Mouse (Mus musculus) intestine, embryonic 16.5 days (tissue): ENCODE data around the gene Chuk. TPM values are rescaled to one million over a fixed set of nuclear protein-coding genes. Genes with fewer than 3 reads are reported as not detected.

Experiments
- ATAC-seq: fragments of 200-750 bp; cut with Nextera tagmentation; 2 replicates; pipeline ENCODE4 v1.8.0; 2017; ENCODE audit warnings: moderate TSS enrichment, moderate library complexity
- H3K27ac ChIP-seq: fragments of 300-500 bp; sonication (generic); 2 replicates; pipeline ENCODE4 v1.5.1; 2014; ENCODE audit warnings: mild to moderate bottlenecking, low read length
- H3K27me3 ChIP-seq: fragments of 300-500 bp; sonication (generic); replicated peaks from 2 replicates; pipeline ENCODE4 v1.6.1; 2014; ENCODE audit warnings: low read length, control low read depth, mixed read lengths; ENCODE audit not compliant: control insufficient read depth, insufficient read depth
- H3K36me3 ChIP-seq: fragments of 300-500 bp; sonication (generic); 2 replicates; pipeline ENCODE4 v1.6.1; 2014; ENCODE audit warnings: low read length, control low read depth; ENCODE audit not compliant: control insufficient read depth, insufficient read depth
- H3K4me1 ChIP-seq: fragments of 300-500 bp; sonication (generic); 2 replicates; pipeline ENCODE4 v1.6.1; 2014; ENCODE audit warnings: low read length, control low read depth, mixed read lengths; ENCODE audit not compliant: control insufficient read depth, insufficient read depth
- H3K4me2 ChIP-seq: fragments of 300-500 bp; sonication (generic); 2 replicates; pipeline ENCODE4 v1.6.1; 2014; ENCODE audit warnings: low read depth, low read length, control low read depth
- H3K4me3 ChIP-seq: fragments of 300-500 bp; sonication (generic); 2 replicates; pipeline ENCODE4 v1.5.1; 2014; ENCODE audit warnings: mild to moderate bottlenecking, low read length
- H3K9ac ChIP-seq: fragments of 300-500 bp; sonication (generic); 2 replicates; pipeline ENCODE4 v1.6.1; 2014; ENCODE audit warnings: low read depth, low read length
- H3K9me3 ChIP-seq: fragments of 300-500 bp; sonication (generic); 2 replicates; pipeline ENCODE4 v1.6.1; 2016; ENCODE audit warnings: low read length, control low read depth; ENCODE audit not compliant: control insufficient read depth
- WGBS: fragments of 180-500 bp; shearing (Covaris S2); extraction: QIAGEN DNeasy Blood & Tissue Kit; methylation state at CpG from one replicate; pipeline ENCODE4 v1.1.7; 2014; 5-methylcytosine and 5-hydroxymethylcytosine counted together
- polyA plus RNA-seq: library from polyadenylated mRNA; unstranded; fragments of >200 nt; fragmentation: Nextera tagmentation; extraction: Ambion mirVana; gene quantifications from 2 replicates; pipeline ENCODE4 v1.2.1, GENCODE M21; 2015

Gene Chuk
- 40.0 and 40.2 TPM in 2 replicates for polyA plus RNA-seq

GRCm38 (mm10) chr19:44106831-44107660, at the start of gene Chuk:
TSS of gene Chuk (minus strand) at chr19:44107480.
- Histone ChIP-seq H3K4me1 (peaks cover 9% of the 10 kb centered on the region; the same call in 1 of the 2 replicates), H3K4me2 (peak within 1 kb of the TSS; percentile 88), H3K27me3 (no peaks in the 10 kb centered on the region), H3K4me3 (peak within 1 kb of the TSS; percentile 95), H3K27ac (peak within 1 kb of the TSS; percentile 45), H3K36me3 (0 out of 2 replicates have a peak, but pooled peaks cover 3% of the 10 kb centered on the region), H3K9me3 (no peaks in the 10 kb centered on the region), H3K9ac (peak within 1 kb of the TSS; percentile 97)
- ATAC-seq: peak; percentile 98
- 1% methylated on average over 67 of the region's 67 CpGs for WGBS

- H3K36me3 ChIP-seq: no peaks in the 10 kb centered on the region
Measured at GRCm38 (mm10) chr19:44157005-44157404, 49.7 kb upstream of the Chuk start.

GRCm38 (mm10) chr19:44153781-44154180, 46.5 kb upstream of the Chuk start:
- no peak overlapping the region for H3K4me3 ChIP-seq
- no peaks in the 10 kb centered on the region for H3K36me3 ChIP-seq
- WGBS: 74% methylated on average over 5 of the region's 5 CpGs
- H3K4me1 ChIP-seq: no peaks in the 10 kb centered on the region
- H3K27me3 ChIP-seq: peaks cover 4% of the 10 kb centered on the region; the same call in 1 of the 2 replicates
- H3K9me3 ChIP-seq: no peaks in the 10 kb centered on the region
- H3K9ac ChIP-seq: no peak overlapping the region
- no peak for ATAC-seq
- H3K27ac ChIP-seq: no peak overlapping the region
- H3K4me2 ChIP-seq: no peak overlapping the region

More at GRCm38 (mm10) chr19:44157005-44157404, 49.7 kb upstream of the Chuk start:
- no peak overlapping the region for H3K9ac ChIP-seq
- H3K4me3 ChIP-seq: no peak overlapping the region
- H3K27ac ChIP-seq: no peak overlapping the region
- 94% methylated on average over 10 of the region's 10 CpGs for WGBS
- no peaks in the 10 kb centered on the region for H3K4me1 ChIP-seq
- peaks cover 4% of the 10 kb centered on the region; the same call in 1 of the 2 replicates for H3K27me3 ChIP-seq
- H3K4me2 ChIP-seq: no peak overlapping the region
- no peak for ATAC-seq
- H3K9me3 ChIP-seq: no peaks in the 10 kb centered on the region

- no peaks in the 10 kb centered on the region for H3K9me3 ChIP-seq
- ATAC-seq: no peak
- H3K9ac ChIP-seq: no peak overlapping the region
- no peaks in the 10 kb centered on the region; the same call in 1 of the 2 replicates for H3K27me3 ChIP-seq
- H3K4me2 ChIP-seq: no peak overlapping the region
- no peak overlapping the region for H3K27ac ChIP-seq
- peaks cover 7% of the 10 kb centered on the region for H3K4me1 ChIP-seq
- H3K36me3 ChIP-seq: no peaks in the 10 kb centered on the region
- WGBS: 65% methylated on average over 2 of the region's 2 CpGs
- H3K4me3 ChIP-seq: no peak overlapping the region
Measured at GRCm38 (mm10) chr19:44148991-44149390, 41.7 kb upstream of the Chuk start.

GRCm38 (mm10) chr19:44148345-44148744, 41.1 kb upstream of the Chuk start:
- no peak overlapping the region for H3K4me2 ChIP-seq
- H3K27me3 ChIP-seq: no peaks in the 10 kb centered on the region; the same call in 1 of the 2 replicates
- H3K27ac ChIP-seq: no peak overlapping the region
- ATAC-seq: no peak
- no peaks in the 10 kb centered on the region for H3K36me3 ChIP-seq
- no peak overlapping the region for H3K9ac ChIP-seq
- WGBS: 36% methylated on average over 2 of the region's 2 CpGs
- H3K4me1 ChIP-seq: peaks cover 7% of the 10 kb centered on the region
- H3K4me3 ChIP-seq: no peak overlapping the region
- H3K9me3 ChIP-seq: no peaks in the 10 kb centered on the region

GRCm38 (mm10) chr19:44146951-44147350, 39.7 kb upstream of the Chuk start:
- no peak overlapping the region for H3K4me3 ChIP-seq
- ATAC-seq: no peak
- no peaks in the 10 kb centered on the region; the same call in 1 of the 2 replicates for H3K27me3 ChIP-seq
- H3K4me1 ChIP-seq: peaks cover 7% of the 10 kb centered on the region
- H3K4me2 ChIP-seq: no peak overlapping the region
- H3K9ac ChIP-seq: no peak overlapping the region
- no peak overlapping the region for H3K27ac ChIP-seq
- H3K36me3 ChIP-seq: peaks cover 6% of the 10 kb centered on the region; the same call in 1 of the 2 replicates
- H3K9me3 ChIP-seq: no peaks in the 10 kb centered on the region
- 92% methylated on average over 8 of the region's 8 CpGs for WGBS

GRCm38 (mm10) chr19:44146568-44146879, 39.2 kb upstream of the Chuk start:
- no peaks in the 10 kb centered on the region for H3K27me3 ChIP-seq
- no peak for ATAC-seq
- H3K36me3 ChIP-seq: peaks cover 6% of the 10 kb centered on the region; the same call in 1 of the 2 replicates
- H3K4me2 ChIP-seq: peak overlapping the region; percentile 80
- WGBS: 57% methylated on average over 9 of the region's 9 CpGs
- H3K9ac ChIP-seq: peak overlapping the region; percentile 75; the same call in 1 of the 2 replicates
- peaks cover 7% of the 10 kb centered on the region for H3K4me1 ChIP-seq
- H3K4me3 ChIP-seq: peak overlapping the region; percentile 70
- no peaks in the 10 kb centered on the region for H3K9me3 ChIP-seq
- no peak overlapping the region for H3K27ac ChIP-seq

- Histone ChIP-seq H3K4me2 (peak within 1 kb of the TSS; percentile 80), H3K9ac (peak within 1 kb of the TSS; percentile 75), H3K27ac (no peak within 1 kb of the TSS), H3K36me3 (peaks cover 6% of the 10 kb centered on the region; the same call in 1 of the 2 replicates), H3K9me3 (no peaks in the 10 kb centered on the region), H3K4me3 (peak within 1 kb of the TSS; percentile 70), H3K4me1 (peaks cover 7% of the 10 kb centered on the region), H3K27me3 (no peaks in the 10 kb centered on the region)
- WGBS: 2% methylated on average over 46 of the region's 46 CpGs
- peak; percentile 96 for ATAC-seq
Measured at GRCm38 (mm10) chr19:44145702-44146567, 38.7 kb upstream of the Chuk start, which contains the start of gene Bloc1s2. TSS of gene Bloc1s2 (minus strand) at chr19:44146446.

GRCm38 (mm10) chr19:44144366-44144765, 37.1 kb upstream of the Chuk start:
- Histone ChIP-seq H3K9ac (no peak overlapping the region), H3K27ac (no peak overlapping the region), H3K27me3 (no peaks in the 10 kb centered on the region), H3K9me3 (no peaks in the 10 kb centered on the region), H3K4me3 (no peak overlapping the region), H3K36me3 (peaks cover 6% of the 10 kb centered on the region; the same call in 1 of the 2 replicates), H3K4me2 (no peak overlapping the region), H3K4me1 (peaks cover 7% of the 10 kb centered on the region)
- ATAC-seq: no peak
- WGBS: 83% methylated on average over 9 of the region's 9 CpGs
